Mouse (Mus musculus) brain, adult 2 months (tissue): ENCODE data around the gene Gbx1.

Source experiments
- DNase-seq: peaks from one replicate; pipeline ENCODE4 v3.0.0; 2011; ENCODE audit warnings: low read depth, low spot score

Gene Gbx1

GRCm38 (mm10) chr5:24477909-24478308 lies 49.1 kb downstream of the Gbx1 start:
- DNase-seq, result no peak

- DNase-seq, result peak; percentile 61
These were observed 51.3 kb downstream of the Gbx1 start for GRCm38 (mm10) chr5:24475476-24476241.

- peak; percentile 72 for DNase-seq
These were observed 52.2 kb downstream of the Gbx1 start for GRCm38 (mm10) chr5:24474723-24475261.

GRCm38 (mm10) chr5:24474025-24474722 lies 52.8 kb downstream of the Gbx1 start:
- no peak for DNase-seq

GRCm38 (mm10) chr5:24472884-24473619 lies 54.0 kb downstream of the Gbx1 start:
- DNase-seq, result no peak

- DNase-seq, result peak; percentile 92
These were observed 56.4 kb downstream of the Gbx1 start for GRCm38 (mm10) chr5:24470600-24470999.

GRCm38 (mm10) chr5:24466762-24467161 lies 60.2 kb downstream of the Gbx1 start:
- no peak for DNase-seq

- DNase-seq, result no peak
These were observed 71.4 kb downstream of the Gbx1 start for GRCm38 (mm10) chr5:24455613-24456012.

GRCm38 (mm10) chr5:24455076-24455475 lies 71.9 kb downstream of the Gbx1 start:
- DNase-seq, result no peak

GRCm38 (mm10) chr5:24453985-24454303 lies 73.1 kb downstream of the Gbx1 start:
- no peak for DNase-seq

- peak; percentile 92 for DNase-seq
These were observed 73.6 kb downstream of the Gbx1 start for GRCm38 (mm10) chr5:24453283-24453984.
